Mouse (Mus musculus): ENCODE data around the gene Hmgcs1. TPM values are rescaled to one million over a fixed set of nuclear protein-coding genes. Genes with fewer than 3 reads are reported as not detected.

Gene Hmgcs1
- polyA plus RNA-seq, 1 experiment from 2014 or later: 523 TPM

Other genes with a start within 250 kb of the Hmgcs1 start
- gene 4833420G17Rik, start 227.6 kb upstream of the Hmgcs1 start, polyA plus RNA-seq (2015; fragmentation: Nextera tagmentation; extraction: Ambion mirVana): 100.0 and 102 TPM in 2 replicates
- gene Tmem267, start 202.3 kb upstream of the Hmgcs1 start, polyA plus RNA-seq (2015; fragmentation: Nextera tagmentation; extraction: Ambion mirVana): 3.7 and 4.2 TPM in 2 replicates
- 1.4 and 2.0 TPM in 2 replicates for gene 3110070M22Rik, start 202.0 kb upstream of the Hmgcs1 start, polyA plus RNA-seq (2015; fragmentation: Nextera tagmentation; extraction: Ambion mirVana)
- gene Ccl28, start 66.6 kb upstream of the Hmgcs1 start, polyA plus RNA-seq (2015; fragmentation: Nextera tagmentation; extraction: Ambion mirVana): 0.23 and 0.37 TPM in 2 replicates
- 4.5 and 4.7 TPM in 2 replicates for gene Nim1k, start 65.5 kb downstream of the Hmgcs1 start, polyA plus RNA-seq (2015; fragmentation: Nextera tagmentation; extraction: Ambion mirVana)
- 31.0 and 33.3 TPM in 2 replicates for gene Zfp131, start 100.5 kb downstream of the Hmgcs1 start, polyA plus RNA-seq (2015; fragmentation: Nextera tagmentation; extraction: Ambion mirVana)
- not detected in 2 replicates for gene AF067063, start 139.8 kb downstream of the Hmgcs1 start, polyA plus RNA-seq (2015; fragmentation: Nextera tagmentation; extraction: Ambion mirVana)
- gene D13Ertd608e, start 145.6 kb downstream of the Hmgcs1 start, polyA plus RNA-seq (2015; fragmentation: Nextera tagmentation; extraction: Ambion mirVana): not detected in 2 replicates
- not detected in 2 replicates for gene Tcstv1, start 204.4 kb downstream of the Hmgcs1 start, polyA plus RNA-seq (2015; fragmentation: Nextera tagmentation; extraction: Ambion mirVana)
- gene Gm21761, start 238.9 kb downstream of the Hmgcs1 start, polyA plus RNA-seq (2015; fragmentation: Nextera tagmentation; extraction: Ambion mirVana): not detected in 2 replicates

Data from midbrain, embryonic 15.5 days (tissue).